Mouse (Mus musculus) heart, adult 2 months (tissue): ENCODE results near the gene Lrrc63. TPM values are rescaled to one million over a fixed set of nuclear protein-coding genes. Genes with fewer than 3 reads are reported as not detected.
"Not testable (repeated sequence)": the region's sequence is repeated elsewhere in the genome, so short reads cannot be mapped to it uniquely, and the experiment has no call there.

Experiments
- DNase-seq, 2 experiments: peaks; one replicate each; pipeline ENCODE4 v3.0.0; 2021
- H3K27ac ChIP-seq: fragments of 200-600 bp; 2 replicates; pipeline ENCODE4 v1.8.1; 2022
- H3K27me3 ChIP-seq: fragments of 200-500 bp; 2 replicates; pipeline ENCODE4 v1.6.1; 2012; ENCODE audit warnings: mild to moderate bottlenecking, low read length, inconsistent platforms, mixed read lengths; ENCODE audit not compliant: control insufficient read depth, insufficient read depth
- H3K36me3 ChIP-seq: fragments of 200-500 bp; 2 replicates; pipeline ENCODE4 v1.6.1; 2012; ENCODE audit warnings: low read length, inconsistent platforms; ENCODE audit not compliant: control insufficient read depth, insufficient read depth
- H3K4me1 ChIP-seq: fragments of 200-500 bp; 2 replicates; pipeline ENCODE4 v1.6.1; 2011; ENCODE audit warnings: low read length; ENCODE audit not compliant: control insufficient read depth, insufficient read depth
- H3K4me3 ChIP-seq: fragments of 200-600 bp; 2 replicates; pipeline ENCODE4 v1.8.1; 2022
- H3K79me2 ChIP-seq: fragments of 200-500 bp; replicated peaks from 2 replicates; pipeline ENCODE4 v1.6.1; 2012; ENCODE audit warnings: mild to moderate bottlenecking, inconsistent platforms, low read length, moderate library complexity, mixed read lengths; ENCODE audit not compliant: control insufficient read depth, insufficient read depth
- H3K9ac ChIP-seq: fragments of 200-500 bp; 2 replicates; pipeline ENCODE4 v1.6.1; 2012; ENCODE audit warnings: low read depth, mild to moderate bottlenecking, control low read depth, inconsistent platforms, low read length, mixed read lengths
- CTCF ChIP-seq: fragments of 200-600 bp; IDR thresholded peaks from 2 replicates; pipeline ENCODE4 v1.8.1; 2022; ENCODE audit warnings: antibody characterized with exemption, mild to moderate bottlenecking, moderate library complexity
- EP300 ChIP-seq: fragments of 200-500 bp; IDR thresholded peaks from 2 replicates; pipeline ENCODE4 v1.6.1; 2011; ENCODE audit warnings: low read depth, low read length, control low read depth; ENCODE audit not compliant: insufficient read depth
- POLR2A ChIP-seq: fragments of 200-500 bp; IDR thresholded peaks from 2 replicates; pipeline ENCODE4 v1.6.1; 2011; ENCODE audit warnings: mild to moderate bottlenecking, low read depth, low read length, control low read depth; ENCODE audit not compliant: insufficient read depth
- WGBS: fragments of 180-500 bp; shearing (Covaris S2); methylation state at CpG from one replicate; pipeline ENCODE4 v1.1.7; 2018; 5-methylcytosine and 5-hydroxymethylcytosine counted together
- intact Hi-C: fragments of 180-260 bp; cut with DNase I; formaldehyde crosslinking; loops from one replicate; pipeline ENCODE4 v1.15.1; 2025
- polyA plus RNA-seq: library from polyadenylated mRNA; depleted of rRNA; stranded (reverse); fragments of >200 nt; gene quantifications from 2 replicates; pipeline ENCODE4 v1.2.3, GENCODE M21; 2012
- total RNA-seq, 2 experiments: library from RNA; stranded (reverse); gene quantifications; 2 replicates each; pipeline ENCODE4 v1.2.3; 2021

Lrrc63 gene
- total and polyA plus RNA-seq, 3 experiments: 0.04 TPM; not detected in 2

GRCm38 (mm10) chr14:75150653-75151052, 20.0 kb upstream of the Lrrc63 start:
- Histone ChIP-seq H3K4me1 (no peaks in the 10 kb centered on the region), H3K27me3 (no peaks in the 10 kb centered on the region), H3K36me3 (no peaks in the 10 kb centered on the region), H3K27ac (no peak overlapping the region), H3K4me3 (no peak overlapping the region), H3K79me2 (no peaks in the 10 kb centered on the region), H3K9ac (no peak overlapping the region)
- 50% methylated on average over 2 of the region's 2 CpGs for WGBS
- no peak for DNase-seq
- intact Hi-C loops: no loop called here
- TF ChIP-seq EP300 (no peak), POLR2A (no peak), CTCF (no peak)

GRCm38 (mm10) chr14:75148229-75148628, 17.5 kb upstream of the Lrrc63 start:
- Histone ChIP-seq H3K36me3 (no peaks in the 10 kb centered on the region), H3K9ac (no peak overlapping the region), H3K4me3 (no peak overlapping the region), H3K4me1 (no peaks in the 10 kb centered on the region), H3K79me2 (no peaks in the 10 kb centered on the region), H3K27ac (no peak overlapping the region; the same call in 1 of the 2 replicates), H3K27me3 (no peaks in the 10 kb centered on the region)
- intact Hi-C loops: no loop called here
- peak in 1 of 2 experiments; percentile 26 for DNase-seq
- no peak for TF ChIP-seq CTCF
- no peak for TF ChIP-seq POLR2A
- TF ChIP-seq EP300: no peak
- WGBS: 26% methylated on average over 9 of the region's 9 CpGs

- WGBS: 64% methylated on average over 2 of the region's 2 CpGs
- H3K27me3 ChIP-seq, DNase-seq, H3K4me3 ChIP-seq, H3K4me1 ChIP-seq, H3K36me3 ChIP-seq, H3K27ac ChIP-seq, intact Hi-C loops, H3K79me2 ChIP-seq, H3K9ac ChIP-seq: not testable (repeated sequence)
Measured at GRCm38 (mm10) chr14:75147706-75148105, 17.0 kb upstream of the Lrrc63 start.

- intact Hi-C loops: no loop called here
- Histone ChIP-seq H3K4me3 (no peak overlapping the region), H3K36me3 (no peaks in the 10 kb centered on the region), H3K79me2 (no peaks in the 10 kb centered on the region), H3K4me1 (no peaks in the 10 kb centered on the region), H3K27ac (no peak overlapping the region), H3K9ac (no peak overlapping the region), H3K27me3 (no peaks in the 10 kb centered on the region)
- no peak for DNase-seq
- WGBS: 90% methylated on average over 2 of the region's 2 CpGs
- no peak for TF ChIP-seq POLR2A
- TF ChIP-seq CTCF: no peak
- TF ChIP-seq EP300: no peak
Measured at GRCm38 (mm10) chr14:75139225-75139624, 8.5 kb upstream of the Lrrc63 start.

- intact Hi-C loops: no loop called here
- DNase-seq: no peak
- no peaks in the 10 kb centered on the region for H3K4me1 ChIP-seq
- H3K27ac ChIP-seq: no peak overlapping the region
- WGBS: 56% methylated on average over 10 of the region's 10 CpGs
- TF ChIP-seq CTCF (no peak), EP300 (no peak), POLR2A (no peak)
- H3K4me3 ChIP-seq: no peak overlapping the region
- no peaks in the 10 kb centered on the region for H3K79me2 ChIP-seq
- no peaks in the 10 kb centered on the region for H3K27me3 ChIP-seq
- H3K9ac ChIP-seq: no peak overlapping the region
- H3K36me3 ChIP-seq: no peaks in the 10 kb centered on the region
Measured at GRCm38 (mm10) chr14:75138503-75138902, 7.8 kb upstream of the Lrrc63 start.

- H3K4me1 ChIP-seq: no peaks in the 10 kb centered on the region
- H3K36me3 ChIP-seq: no peaks in the 10 kb centered on the region
- H3K4me3 ChIP-seq: peak overlapping the region; percentile 47
- H3K79me2 ChIP-seq: no peaks in the 10 kb centered on the region
- intact Hi-C loops: no loop called here
- TF ChIP-seq EP300: no peak
- TF ChIP-seq CTCF: no peak
- TF ChIP-seq POLR2A: no peak
- H3K27ac ChIP-seq: peak overlapping the region; percentile 32
- no peaks in the 10 kb centered on the region for H3K27me3 ChIP-seq
- peak in 1 of 2 experiments; percentile 14 for DNase-seq
- peak overlapping the region; percentile 11 for H3K9ac ChIP-seq
- 43% methylated on average over 25 of the region's 25 CpGs for WGBS
Measured at GRCm38 (mm10) chr14:75136119-75136966, 5.7 kb upstream of the Lrrc63 start.
